Mouse (Mus musculus): ENCODE data around the gene Pde2a.

DNA sequence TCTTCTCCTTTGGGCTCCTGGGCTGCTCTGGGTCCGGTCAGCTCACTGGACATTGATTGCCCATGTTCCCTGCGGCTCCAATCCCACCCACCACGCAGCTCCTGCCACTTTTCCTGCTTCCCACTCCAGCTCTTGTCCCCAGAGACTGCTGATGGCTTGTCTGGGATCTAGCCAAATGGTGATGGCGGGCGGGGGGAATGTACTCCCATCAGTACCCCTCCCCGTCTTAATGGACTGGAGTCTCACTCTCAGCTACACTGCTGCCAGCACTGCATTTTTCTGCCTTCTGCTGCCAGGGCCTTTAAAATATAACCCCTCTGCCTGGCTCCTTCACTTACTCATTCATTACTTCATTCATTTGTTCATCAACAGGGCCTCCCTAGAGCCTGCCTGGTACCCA is 2.5 kb downstream of the Pde2a start:
- TF ChIP-seq CTCF (IDR thresholded peaks at IDR 0.05; ENCODE audit: low read depth), result no peak
- TF ChIP-seq EP300 (IDR thresholded peaks at IDR 0.05; ENCODE audit: low read depth), result no peak
